Mouse (Mus musculus) brain, embryonic 18.5 days (tissue): Measurements from ENCODE around the gene Pck1.
A peak's percentile ranks its signal among the peaks of the same experiment; 100 is the strongest.
"Not testable (repeated sequence)": the region's sequence is repeated elsewhere in the genome, so short reads cannot be mapped to it uniquely, and the experiment has no call there.

ENCODE experiments used
- DNase-seq: peaks from one replicate; pipeline ENCODE4 v3.0.0-alpha.2; 2012; ENCODE audit warnings: low read depth, low spot score

The Pck1 gene

GRCm38 (mm10) chr2:173152436-173153151 lies at the start of gene Pck1:
Pck1 (plus strand) TSS chr2:173153048.
- no peak for DNase-seq

GRCm38 (mm10) chr2:173106409-173106808 lies 46.4 kb upstream of the Pck1 start:
- no peak for DNase-seq

- peak; percentile 34 for DNase-seq
Measured at GRCm38 (mm10) chr2:173106889-173107785, 45.7 kb upstream of the Pck1 start.

- no peak for DNase-seq
Measured at GRCm38 (mm10) chr2:173108509-173109190, 44.2 kb upstream of the Pck1 start.

- DNase-seq, result no peak
Measured at GRCm38 (mm10) chr2:173109510-173109909, 43.3 kb upstream of the Pck1 start.

GRCm38 (mm10) chr2:173110571-173110970 lies 42.3 kb upstream of the Pck1 start:
- DNase-seq, result no peak

- DNase-seq, result not testable (repeated sequence)
Measured at GRCm38 (mm10) chr2:173113796-173114195, 39.1 kb upstream of the Pck1 start.

- no peak for DNase-seq
Measured at GRCm38 (mm10) chr2:173119023-173119944, 33.6 kb upstream of the Pck1 start, which contains the start of gene Ctcfl. Ctcfl (minus strand) TSS chr2:173119525.

GRCm38 (mm10) chr2:173120117-173120516 lies 32.7 kb upstream of the Pck1 start:
- not testable (repeated sequence) for DNase-seq

GRCm38 (mm10) chr2:173124022-173124735 lies 28.7 kb upstream of the Pck1 start:
- DNase-seq, result no peak

- DNase-seq, result no peak
Measured at GRCm38 (mm10) chr2:173126386-173126785, 26.5 kb upstream of the Pck1 start.

- DNase-seq, result no peak
Measured at GRCm38 (mm10) chr2:173129111-173129510, 23.7 kb upstream of the Pck1 start.

GRCm38 (mm10) chr2:173132262-173132661 lies 20.6 kb upstream of the Pck1 start:
- DNase-seq, result no peak

- DNase-seq, result no peak
Measured at GRCm38 (mm10) chr2:173132794-173133300, 20.0 kb upstream of the Pck1 start.

- no peak for DNase-seq
Measured at GRCm38 (mm10) chr2:173134695-173135094, 18.2 kb upstream of the Pck1 start.

- DNase-seq, result no peak
Measured at GRCm38 (mm10) chr2:173138323-173139239, 14.3 kb upstream of the Pck1 start.

GRCm38 (mm10) chr2:173143611-173144010 lies 9.2 kb upstream of the Pck1 start:
- no peak for DNase-seq

- DNase-seq, result no peak
Measured at GRCm38 (mm10) chr2:173145808-173146207, 7.0 kb upstream of the Pck1 start.

- no peak for DNase-seq
Measured at GRCm38 (mm10) chr2:173146728-173147127, 6.1 kb upstream of the Pck1 start.
